Mouse (Mus musculus): ENCODE results near the gene Arhgef3. TPM values are rescaled to one million over a fixed set of nuclear protein-coding genes. Genes with fewer than 3 reads are reported as not detected.
"Not testable (repeated sequence)": the region's sequence is repeated elsewhere in the genome, so short reads cannot be mapped to it uniquely, and the experiment has no call there.

Arhgef3 gene
- total RNA-seq, 2 experiments from 2014 or later = 8.5 to 20.0 TPM

DNA sequence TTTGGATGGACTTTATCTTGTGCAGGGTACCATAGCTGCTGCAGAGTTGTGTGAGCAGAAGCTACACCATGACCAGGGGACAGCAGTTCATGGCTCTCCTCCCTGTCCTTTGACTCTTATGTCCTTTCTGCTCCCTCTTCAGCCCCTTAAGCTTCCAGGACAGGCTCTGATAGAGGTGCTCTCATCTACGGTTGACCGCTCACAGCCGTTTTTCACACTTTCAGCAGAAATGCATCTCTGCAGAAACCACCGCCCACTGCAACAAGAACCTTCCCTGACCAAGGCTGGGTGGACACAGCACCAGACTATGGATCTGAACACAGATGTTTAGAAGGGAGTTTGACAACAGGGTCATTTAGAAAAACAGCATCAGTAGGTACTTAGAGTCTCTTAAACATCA, 73.2 kb downstream of the Arhgef3 start:
- intact Hi-C loops (cut with DNase I) = loop anchor here (1.0 to 5.0 kb wide), 2 partner anchors 149 to 226 kb away; no protein-coding TSS in a partner anchor
- DNase-seq = no peak
- Histone ChIP-seq H3K4me3 (no peak overlapping the region), H3K27ac (peak overlapping the region; percentile 4; the same call in 1 of the 2 replicates)
- no peak for TF ChIP-seq CTCF (IDR thresholded peaks at IDR 0.05)

DNA sequence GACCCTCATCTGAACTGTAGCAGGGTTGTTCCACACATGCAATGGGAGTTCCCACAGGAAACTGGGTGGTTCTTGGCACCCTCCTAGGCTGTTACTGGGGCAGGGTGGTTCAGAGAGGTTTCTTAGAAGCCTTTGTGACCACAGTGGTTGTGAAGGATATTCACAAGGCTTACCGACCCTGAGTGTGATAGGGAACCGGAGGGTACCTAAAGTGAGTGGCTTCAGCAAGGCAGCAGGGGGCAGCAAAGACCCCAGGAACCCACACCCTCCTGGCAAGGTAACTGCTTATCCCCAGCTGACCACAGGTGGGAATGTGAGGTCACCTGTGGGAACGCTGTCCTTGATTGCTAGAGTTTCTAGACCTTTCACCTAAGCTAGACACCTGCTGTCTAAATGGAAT, 77.8 kb downstream of the Arhgef3 start:
- peak; percentile 66 for TF ChIP-seq CTCF (IDR thresholded peaks at IDR 0.05)
- intact Hi-C loops (cut with DNase I) = loop anchor here (1.0 kb wide), 1 partner anchor 38 kb away; no protein-coding TSS in a partner anchor
- DNase-seq = no peak
- H3K27ac ChIP-seq = no peak overlapping the region
- no peak overlapping the region for H3K4me3 ChIP-seq

DNA sequence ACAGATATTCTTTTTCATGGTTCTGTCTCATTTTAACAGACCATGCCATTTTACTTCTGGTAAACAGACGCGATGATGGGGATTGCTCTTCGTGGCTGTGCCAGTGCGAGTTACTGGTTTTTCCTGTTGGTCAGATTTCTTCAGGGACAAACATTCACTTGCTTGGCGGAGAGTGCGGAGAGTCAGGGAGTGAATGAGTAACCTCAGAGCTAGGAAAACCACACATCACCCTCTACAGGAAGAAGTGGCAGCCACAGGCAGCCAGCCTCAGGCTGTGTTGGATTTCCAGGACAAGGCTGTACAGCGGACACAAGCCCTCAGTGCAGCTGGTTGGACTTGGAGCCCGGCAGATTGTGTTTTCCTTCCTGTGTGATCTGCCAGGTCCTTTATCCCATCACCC, 82.3 kb downstream of the Arhgef3 start:
- H3K4me3 ChIP-seq = no peak overlapping the region
- intact Hi-C loops (cut with DNase I) = loop anchor here (5.0 kb wide), 1 partner anchor 55 kb away; no protein-coding TSS in a partner anchor
- no peak overlapping the region for H3K27ac ChIP-seq
- no peak for DNase-seq
- no peak for TF ChIP-seq CTCF (IDR thresholded peaks at IDR 0.05)

DNA sequence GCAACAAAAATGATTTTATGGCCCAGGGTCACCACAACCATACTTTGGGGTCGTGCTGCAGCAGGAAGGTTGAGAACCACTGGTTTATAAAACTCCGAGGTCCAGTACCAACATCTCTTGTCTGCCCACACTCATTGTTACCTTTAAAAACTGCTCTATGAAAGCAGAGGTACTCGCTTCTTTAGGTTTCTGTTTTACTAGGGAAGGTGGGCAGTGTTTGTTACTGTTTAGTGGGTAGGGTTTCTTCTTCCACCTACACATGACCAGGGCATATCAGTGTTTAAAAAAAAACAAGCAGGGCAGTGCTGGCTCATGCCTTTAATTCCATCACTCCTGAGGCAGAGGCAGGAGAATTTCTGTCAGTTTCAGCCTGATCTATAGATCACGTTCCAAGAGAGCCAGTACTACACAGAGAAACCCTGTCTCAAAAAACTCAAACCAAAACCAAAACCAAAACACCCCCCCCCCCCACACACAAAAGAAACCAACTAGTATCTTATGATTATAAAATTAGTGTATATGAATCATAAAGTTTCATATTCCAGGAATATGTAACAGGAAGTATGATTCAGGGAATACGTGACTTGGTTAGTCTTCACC, 83.9 kb downstream of the Arhgef3 start:
- no peak overlapping the region for H3K4me3 ChIP-seq
- intact Hi-C loops (cut with DNase I) = loop anchor here (5.0 kb wide), 1 partner anchor 54 kb away; no protein-coding TSS in a partner anchor
- no peak for TF ChIP-seq CTCF (IDR thresholded peaks at IDR 0.05)
- no peak overlapping the region for H3K27ac ChIP-seq
- no peak for DNase-seq

DNA sequence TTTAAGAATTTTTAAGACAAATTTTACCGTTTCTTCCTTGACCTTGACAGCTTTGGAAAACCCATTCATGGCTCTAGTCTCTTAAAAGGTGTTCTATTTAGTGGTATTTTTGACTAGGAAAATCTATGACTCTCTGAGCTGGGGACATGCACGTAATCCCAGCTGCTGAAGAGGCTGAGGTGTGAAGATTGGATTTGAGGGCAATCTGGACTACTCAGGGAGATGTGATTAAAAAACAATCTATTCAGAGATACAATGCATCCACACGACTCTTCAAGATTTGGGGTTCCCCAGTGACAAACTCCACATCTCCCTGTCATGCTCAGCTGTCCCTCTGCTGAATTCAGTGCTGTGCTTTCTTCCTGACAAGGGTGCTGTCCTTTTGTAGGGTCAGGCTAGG, 84.4 kb downstream of the Arhgef3 start:
- intact Hi-C loops (cut with DNase I) = loop anchor here (5.0 kb wide), 1 partner anchor 53 kb away; no protein-coding TSS in a partner anchor
- H3K27ac ChIP-seq = no peak overlapping the region
- H3K4me3 ChIP-seq = no peak overlapping the region
- no peak for DNase-seq
- TF ChIP-seq CTCF (IDR thresholded peaks at IDR 0.05) = no peak

DNA sequence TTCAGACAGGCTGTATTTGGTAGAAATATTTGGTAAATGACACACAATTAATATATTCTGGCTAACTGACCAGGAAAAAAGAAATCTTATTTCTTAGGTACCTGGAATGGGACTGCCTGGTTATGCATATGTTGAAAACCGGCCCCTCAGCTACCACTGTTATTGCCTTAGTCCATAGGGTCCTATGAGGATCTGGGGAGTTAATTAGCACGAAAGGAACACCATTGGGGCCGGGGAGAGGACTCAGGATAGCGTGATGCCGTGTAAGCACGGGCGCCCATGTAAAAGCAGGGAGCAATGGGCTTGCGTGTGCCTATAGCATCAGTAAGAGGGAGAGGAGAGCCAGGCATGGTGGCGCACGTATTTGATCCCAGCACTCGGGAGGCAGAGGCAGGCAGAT, 85.2 kb downstream of the Arhgef3 start:
- DNase-seq = no peak
- TF ChIP-seq CTCF (IDR thresholded peaks at IDR 0.05) = no peak
- no peak overlapping the region for H3K27ac ChIP-seq
- intact Hi-C loops (cut with DNase I) = loop anchor here (5.0 kb wide), 1 partner anchor 52 kb away; no protein-coding TSS in a partner anchor
- no peak overlapping the region for H3K4me3 ChIP-seq

DNA sequence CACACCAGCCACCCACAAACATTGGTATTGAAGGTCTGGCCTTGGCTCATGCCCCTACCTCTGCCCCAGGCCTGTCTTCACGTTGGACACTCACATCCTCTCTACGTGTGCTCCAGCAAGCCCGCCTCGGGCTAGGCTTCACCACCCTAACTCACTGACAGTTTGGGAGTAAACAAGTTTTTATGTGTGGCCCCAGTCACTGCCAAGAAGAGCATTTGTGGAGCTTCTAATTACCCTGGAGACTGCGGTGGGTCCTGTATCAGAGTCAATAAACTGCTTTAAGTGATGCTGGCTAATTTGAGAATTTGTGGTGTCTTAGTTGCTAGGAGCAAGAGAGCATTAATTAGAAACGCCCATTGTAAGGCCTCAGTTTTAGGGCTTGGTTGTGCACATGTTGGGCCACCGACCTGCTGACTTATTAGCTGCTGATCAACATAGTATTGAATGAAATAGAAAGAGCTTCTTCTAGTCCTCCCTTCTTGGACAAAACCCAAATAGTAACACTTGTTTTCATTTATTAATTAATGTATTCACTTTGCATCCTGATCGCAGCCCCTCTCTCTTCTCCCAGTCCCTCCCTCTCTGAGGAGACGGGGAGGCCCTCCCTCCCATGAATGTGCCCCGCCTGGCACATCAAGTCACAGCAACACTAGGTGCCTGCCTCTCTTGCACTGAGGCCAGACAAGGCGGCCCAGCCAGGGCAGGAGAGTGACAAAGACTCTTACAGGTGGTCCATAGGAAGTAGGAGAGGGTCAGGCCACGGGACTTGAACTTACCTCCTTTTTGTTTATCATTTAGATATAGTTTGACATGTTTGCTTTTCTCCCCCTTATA, 86.3 kb downstream of the Arhgef3 start:
- TF ChIP-seq CTCF (IDR thresholded peaks at IDR 0.05) = no peak
- H3K4me3 ChIP-seq = no peak overlapping the region
- no peak for DNase-seq
- intact Hi-C loops (cut with DNase I) = no loop called here
- H3K27ac ChIP-seq = no peak overlapping the region; the same call in 1 of the 2 replicates

DNA sequence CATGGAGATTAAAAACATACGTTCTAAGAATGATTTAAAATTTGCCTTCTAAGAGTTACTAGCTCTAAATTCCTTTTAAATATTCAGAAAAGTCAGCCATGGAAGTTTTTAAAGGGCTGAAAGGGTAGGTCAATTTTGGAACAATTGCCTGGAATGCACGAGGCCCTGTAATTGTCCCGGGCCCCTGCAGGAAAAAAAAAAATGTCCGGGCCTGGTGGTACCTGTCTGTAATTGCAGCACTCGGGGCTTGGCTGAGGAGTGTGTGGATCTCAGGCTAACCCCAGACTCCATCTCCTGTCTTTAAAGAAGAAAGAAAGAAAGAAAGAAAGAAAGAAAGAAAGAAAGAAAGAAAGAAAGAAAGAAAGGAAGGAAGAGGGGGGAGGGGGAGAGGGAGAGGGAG, 87.1 kb downstream of the Arhgef3 start:
- peak; percentile 5; the same call in 1 of the 2 replicates for TF ChIP-seq CTCF (IDR thresholded peaks at IDR 0.05)
- no peak overlapping the region for H3K27ac ChIP-seq
- intact Hi-C loops (cut with DNase I) = no loop called here
- no peak for DNase-seq
- no peak overlapping the region for H3K4me3 ChIP-seq

DNA sequence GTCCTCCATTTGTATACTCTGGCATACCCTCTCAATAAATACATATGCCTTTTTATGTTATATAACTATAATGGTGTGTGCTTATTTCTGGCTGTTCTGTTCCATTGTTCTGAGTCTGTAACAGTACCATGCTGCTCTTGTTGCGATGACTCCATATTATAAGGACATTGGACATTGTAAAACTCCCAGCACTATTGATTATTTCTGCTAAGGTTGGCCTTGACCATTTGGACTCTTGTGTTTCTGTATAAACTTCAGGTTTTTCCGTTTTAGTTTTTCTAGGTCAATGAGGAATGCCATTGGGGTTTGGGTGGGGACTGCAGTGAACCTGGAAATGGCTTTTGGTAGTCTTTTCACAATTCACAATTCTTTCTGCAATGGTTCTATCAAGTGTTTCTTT, 90.0 kb downstream of the Arhgef3 start:
- TF ChIP-seq CTCF (IDR thresholded peaks at IDR 0.05) = no peak
- Histone ChIP-seq H3K27ac (no peak overlapping the region), H3K4me3 (no peak overlapping the region)
- intact Hi-C loops (cut with DNase I) = no loop called here
- DNase-seq = no peak

DNA sequence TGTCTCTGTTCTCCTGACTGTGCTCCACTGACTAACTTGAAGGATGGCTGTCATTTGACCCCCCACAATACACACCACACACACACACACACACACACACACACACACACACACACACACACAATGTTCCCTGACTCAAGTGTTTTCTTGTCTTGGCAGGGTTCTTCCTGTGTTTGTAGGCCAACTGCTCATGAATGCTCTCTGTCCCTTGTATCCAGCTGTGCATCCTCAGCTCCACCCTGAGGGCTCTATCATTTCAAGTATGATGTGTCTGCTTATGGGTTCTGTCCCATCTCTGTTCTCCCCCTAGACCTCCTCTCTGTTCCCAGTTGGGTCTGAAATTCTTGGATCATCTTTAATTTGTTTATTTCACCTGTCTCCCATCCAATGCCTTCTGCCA, 91.7 kb downstream of the Arhgef3 start:
- TF ChIP-seq CTCF (IDR thresholded peaks at IDR 0.05) = no peak
- DNase-seq = no peak
- intact Hi-C loops (cut with DNase I) = no loop called here
- Histone ChIP-seq H3K4me3 (no peak overlapping the region), H3K27ac (no peak overlapping the region)

DNA sequence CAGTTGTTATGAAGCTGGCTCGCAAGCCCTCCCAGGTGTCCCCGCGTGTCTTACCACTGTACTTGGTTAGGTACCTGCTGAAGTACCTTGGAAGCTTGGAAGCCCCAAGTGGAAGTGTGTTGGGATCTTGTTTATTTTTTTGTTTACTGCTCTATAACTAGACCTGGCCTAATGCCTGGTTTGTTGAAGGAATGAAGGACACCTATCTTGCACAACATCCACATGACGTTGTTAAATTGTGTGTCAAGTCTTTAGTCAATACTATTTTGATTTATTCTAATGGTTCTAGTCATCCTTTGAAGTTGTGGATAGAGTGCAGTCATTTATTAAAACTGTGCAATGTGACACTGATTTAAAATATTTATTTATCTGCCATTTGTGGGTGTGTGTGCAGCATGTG, 94.8 kb downstream of the Arhgef3 start:
- Histone ChIP-seq H3K27ac (no peak overlapping the region), H3K4me3 (no peak overlapping the region)
- DNase-seq = no peak
- intact Hi-C loops (cut with DNase I) = no loop called here
- TF ChIP-seq CTCF (IDR thresholded peaks at IDR 0.05) = no peak

DNA sequence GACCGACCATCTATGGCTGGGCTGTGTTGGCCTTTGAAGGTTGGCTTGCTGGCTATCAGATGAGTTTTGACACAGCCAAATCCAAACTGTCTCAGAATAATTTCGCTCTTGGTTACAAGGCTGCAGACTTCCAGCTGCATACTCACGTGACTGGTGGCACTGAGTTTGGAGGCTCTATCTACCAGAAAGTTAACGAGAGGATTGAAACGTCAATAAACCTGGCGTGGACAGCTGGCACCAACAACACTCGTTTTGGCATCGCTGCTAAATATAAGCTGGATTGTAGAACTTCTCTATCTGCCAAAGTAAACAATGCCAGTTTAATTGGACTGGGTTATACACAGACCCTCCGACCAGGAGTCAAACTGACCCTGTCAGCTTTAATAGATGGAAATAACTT, 96.1 kb downstream of the Arhgef3 start:
- DNase-seq; H3K4me3 ChIP-seq; intact Hi-C loops (cut with DNase I); H3K27ac ChIP-seq: not testable (repeated sequence)

DNA sequence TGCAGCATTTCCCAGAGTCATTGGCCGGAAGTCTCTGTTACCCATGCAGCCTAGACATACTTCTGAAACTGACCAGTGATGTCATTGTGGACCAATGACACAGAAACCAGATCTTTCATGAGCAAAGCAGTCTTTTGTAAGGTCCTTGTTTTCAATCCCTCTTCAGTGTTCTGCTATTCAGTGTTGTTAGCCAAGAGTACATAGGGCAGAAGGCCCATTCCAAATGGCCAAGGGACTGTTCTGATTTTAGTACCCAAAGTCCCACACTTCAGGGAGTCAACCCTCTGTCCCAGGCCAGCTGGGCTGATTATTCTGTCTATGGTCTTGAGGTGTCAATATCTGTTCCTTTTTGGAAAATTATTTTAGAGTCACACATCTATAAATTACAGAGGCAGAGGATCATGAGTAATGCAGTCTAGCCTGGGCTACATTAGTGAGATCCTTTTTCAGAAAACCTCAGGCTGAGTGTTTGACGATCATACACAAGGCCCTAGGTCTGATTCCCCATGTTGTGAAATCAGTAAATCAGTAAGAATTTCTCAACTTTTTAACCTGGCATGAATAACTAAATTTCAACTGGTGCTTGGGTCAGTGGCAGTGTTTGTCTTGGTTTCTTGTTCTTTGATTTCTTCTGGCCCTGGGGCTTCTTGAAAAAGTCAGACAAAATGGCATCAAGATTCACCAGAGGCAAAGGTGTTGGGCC, 97.2 kb downstream of the Arhgef3 start:
- no peak for DNase-seq
- H3K27ac ChIP-seq = no peak overlapping the region
- intact Hi-C loops (cut with DNase I) = no loop called here
- no peak for TF ChIP-seq CTCF (IDR thresholded peaks at IDR 0.05)
- H3K4me3 ChIP-seq = no peak overlapping the region
